In genomic region chr19:60872272-60872671, GRCm38 (mm10) we compare ENCODE assay signal across 18 mouse cellular contexts. TPM values are rescaled to one million over a fixed set of nuclear protein-coding genes. Genes with fewer than 3 reads are reported as not detected.
DNase-seq lines count a peak whose midpoint lies in the region; ATAC-seq and TF ChIP-seq lines count a peak whose summit lies in the region.
"Had no signal": no experiment of that assay in that cellular context is flagged by ENCODE, and none has a peak within 500 bp of the region (broad histone marks: within the 10 kb centered on the region; RNA-seq: fewer than 3 reads in every experiment).

No protein-coding gene starts in this region.

- no peaks in the 10 kb centered on the region for H3K9me3 ChIP-seq in lung, postnatal 0 days (ENCODE audit: low read length)
- no peaks in the 10 kb centered on the region for H3K9me3 ChIP-seq in liver, embryonic 12.5 days (replicated peaks)
- no peaks in the 10 kb centered on the region for H3K9me3 ChIP-seq in stomach, postnatal 0 days (ENCODE audit: control insufficient read depth, low read length)
- H3K9me3 ChIP-seq in limb, embryonic 10.5 days (replicated peaks), result no peaks in the 10 kb centered on the region
- no peaks in the 10 kb centered on the region for H3K9me3 ChIP-seq in hindbrain, embryonic 16.5 days (ENCODE audit: control insufficient read depth, low read length)
- H3K9me3 ChIP-seq: forebrain, embryonic 15.5 days; hindbrain, embryonic 10.5 days; neural tube, embryonic 13.5 days had no signal

- TF ChIP-seq EP300 in lung, postnatal 0 days (IDR thresholded peaks at IDR 0.05), result no peak
- no peak for TF ChIP-seq EP300 in stomach, postnatal 0 days (optimal IDR thresholded peaks at IDR 0.05)

- H3K27me3 ChIP-seq in lung, postnatal 0 days (replicated peaks; ENCODE audit: insufficient read depth, low read length), result no peaks in the 10 kb centered on the region
- no peaks in the 10 kb centered on the region for H3K27me3 ChIP-seq in liver, embryonic 12.5 days (replicated peaks)
- H3K27me3 ChIP-seq in stomach, postnatal 0 days (ENCODE audit: control insufficient read depth, insufficient read depth, low read length), result no peaks in the 10 kb centered on the region
- H3K27me3 ChIP-seq in limb, embryonic 10.5 days (ENCODE audit: low read depth, poor library complexity, severe bottlenecking), result no peaks in the 10 kb centered on the region
- no peaks in the 10 kb centered on the region for H3K27me3 ChIP-seq in hindbrain, embryonic 16.5 days (replicated peaks; ENCODE audit: control insufficient read depth, insufficient read depth, low read length)
- H3K27me3 ChIP-seq: forebrain, embryonic 15.5 days; neural tube, embryonic 13.5 days had no signal

- peak overlapping the region; percentile 20; the same call in 1 of the 2 replicates for H3K27ac ChIP-seq in lung, postnatal 0 days (ENCODE audit: low read length)
- H3K27ac ChIP-seq in liver, embryonic 12.5 days, result peak overlapping the region; percentile 96
- H3K27ac ChIP-seq in stomach, postnatal 0 days (replicated peaks), result peak overlapping the region; percentile 8; the same call in 1 of the 2 replicates
- no peak overlapping the region for H3K27ac ChIP-seq in limb, embryonic 10.5 days
- no peak overlapping the region for H3K27ac ChIP-seq in hindbrain, embryonic 16.5 days (ENCODE audit: low read depth, low read length)
- H3K27ac ChIP-seq: forebrain, embryonic 15.5 days; hindbrain, embryonic 10.5 days; macrophage; neural tube, embryonic 13.5 days had no signal

- no peak for ATAC-seq in lung, postnatal 0 days
- peak; percentile 80 for ATAC-seq in liver, embryonic 12.5 days
- ATAC-seq in stomach, postnatal 0 days (ENCODE audit: low FRiP score, low TSS enrichment), result no peak
- no peak for ATAC-seq in hindbrain, embryonic 16.5 days
- ATAC-seq: activated CD4-positive, CD25-positive, alpha-beta regulatory T cell, adult 4 months; CD4-positive, CD25-positive, alpha-beta regulatory T cell, adult 4 months; forebrain, embryonic 15.5 days had no signal

- H3K36me3 ChIP-seq in lung, postnatal 0 days (ENCODE audit: insufficient read depth, low read length), result peaks cover 10% of the 10 kb centered on the region; the same call in 1 of the 2 replicates
- peaks cover 55% of the 10 kb centered on the region for H3K36me3 ChIP-seq in liver, embryonic 12.5 days
- peaks cover 8% of the 10 kb centered on the region; the same call in 1 of the 2 replicates for H3K36me3 ChIP-seq in stomach, postnatal 0 days (ENCODE audit: control insufficient read depth, insufficient read depth, low read length)
- H3K36me3 ChIP-seq in limb, embryonic 10.5 days, result peaks cover 38% of the 10 kb centered on the region
- no peaks in the 10 kb centered on the region; the same call in 1 of the 2 replicates for H3K36me3 ChIP-seq in hindbrain, embryonic 16.5 days (ENCODE audit: control insufficient read depth, insufficient read depth, low read length)

- 14% methylated on average over 1 of the region's 1 CpGs for WGBS in lung, postnatal 0 days
- WGBS in liver, embryonic 12.5 days (ENCODE audit: insufficient replicate concordance), result 8% methylated on average over 1 of the region's 1 CpGs
- 53% methylated on average over 1 of the region's 1 CpGs for WGBS in stomach, postnatal 0 days
- WGBS in limb, embryonic 10.5 days, result 67% methylated on average over 1 of the region's 1 CpGs
- WGBS in hindbrain, embryonic 16.5 days, result 79% methylated on average over 1 of the region's 1 CpGs

- no peak for DNase-seq in lung, postnatal 0 days (ENCODE audit: low spot score)
- no peak for DNase-seq in lung, postnatal 10 days
- peak; percentile 63 for DNase-seq in c-Kit-negative CD71-positive TER-119-positive erythroid progenitor cells, embryonic 14.5 days (ENCODE audit: low read depth, low spot score)
- no peak for DNase-seq in stomach, postnatal 0 days (ENCODE audit: low spot score)
- DNase-seq in limb, embryonic 10.5 days (ENCODE audit: low spot score), result no peak
- DNase-seq in urinary bladder, postnatal 36 days (ENCODE audit: low spot score in 2 of 2), result no peak
- DNase-seq: adrenal gland, postnatal 36 days; cerebellum, adult 18-20 months; lung, adult 18-20 months; right cerebral cortex, postnatal 4 days had no signal

- H3K4me1 ChIP-seq in lung, postnatal 0 days (ENCODE audit: insufficient read depth, low read depth, low read length), result peaks cover 4% of the 10 kb centered on the region; the same call in 1 of the 2 replicates
- peaks cover 49% of the 10 kb centered on the region for H3K4me1 ChIP-seq in liver, embryonic 12.5 days
- 0 out of 2 replicates have a peak, but pooled peaks cover 4% of the 10 kb centered on the region for H3K4me1 ChIP-seq in stomach, postnatal 0 days (replicated peaks; ENCODE audit: control insufficient read depth, insufficient read depth)
- H3K4me1 ChIP-seq in limb, embryonic 10.5 days, result peaks cover 12% of the 10 kb centered on the region
- H3K4me1 ChIP-seq in hindbrain, embryonic 16.5 days (ENCODE audit: control insufficient read depth, insufficient read depth, low read depth, low read length), result peaks cover 8% of the 10 kb centered on the region

- H3K4me3 ChIP-seq in lung, postnatal 0 days (ENCODE audit: low read depth, low read length), result no peak overlapping the region
- H3K4me3 ChIP-seq in liver, embryonic 12.5 days, result peak overlapping the region; percentile 92
- no peak overlapping the region for H3K4me3 ChIP-seq in stomach, postnatal 0 days (ENCODE audit: low read depth, low read length)
- no peak overlapping the region for H3K4me3 ChIP-seq in limb, embryonic 10.5 days
- H3K4me3 ChIP-seq in hindbrain, embryonic 16.5 days (ENCODE audit: low read length), result no peak overlapping the region
- H3K4me3 ChIP-seq: forebrain, embryonic 15.5 days; hindbrain, embryonic 10.5 days; neural tube, embryonic 13.5 days had no signal

- no peak overlapping the region for H3K4me2 ChIP-seq in lung, postnatal 0 days (replicated peaks; ENCODE audit: low read depth, low read length)
- peak overlapping the region; percentile 76 for H3K4me2 ChIP-seq in liver, embryonic 12.5 days
- H3K4me2 ChIP-seq in stomach, postnatal 0 days (replicated peaks; ENCODE audit: low read depth), result no peak overlapping the region
- no peak overlapping the region for H3K4me2 ChIP-seq in hindbrain, embryonic 16.5 days (ENCODE audit: low read length)
- H3K4me2 ChIP-seq: forebrain, embryonic 15.5 days; neural tube, embryonic 13.5 days had no signal

- no peak overlapping the region for H3K9ac ChIP-seq in lung, postnatal 0 days (replicated peaks; ENCODE audit: low read depth)
- H3K9ac ChIP-seq in liver, embryonic 12.5 days, result peak overlapping the region; percentile 91
- H3K9ac ChIP-seq in stomach, postnatal 0 days (ENCODE audit: low read length), result no peak overlapping the region
- H3K9ac ChIP-seq in hindbrain, embryonic 16.5 days (ENCODE audit: low read depth, low read length), result no peak overlapping the region
- H3K9ac ChIP-seq: forebrain, embryonic 15.5 days; neural tube, embryonic 13.5 days had no signal

- no peak for TF ChIP-seq CTCF in lung, postnatal 0 days (IDR thresholded peaks at IDR 0.05)
- TF ChIP-seq CTCF in stomach, postnatal 0 days (IDR thresholded peaks at IDR 0.05; ENCODE audit: low read depth), result no peak

RNA-seq across cellular contexts. Expression of gene Prdx3, which starts 2.1 kb away (rescaled TPM):
- 103 and 105 TPM in 2 replicates for polyA plus RNA-seq in lung, postnatal 0 days (2015; fragmentation: Nextera tagmentation; extraction: Ambion mirVana)
- polyA plus RNA-seq in liver, embryonic 12.5 days (2016; fragmentation: Nextera tagmentation; extraction: Ambion mirVana), result 417 TPM in 2 replicates
- polyA plus RNA-seq in stomach, postnatal 0 days (2015; fragmentation: Nextera tagmentation; extraction: Ambion mirVana), result 123 and 127 TPM in 2 replicates
- polyA plus RNA-seq in limb, embryonic 10.5 days (2016; fragmentation: Nextera tagmentation; extraction: Ambion mirVana), result 76.3 and 98.9 TPM in 2 replicates
- polyA plus RNA-seq in hindbrain, embryonic 16.5 days (2015; fragmentation: Nextera tagmentation; extraction: Ambion mirVana), result 121 and 133 TPM in 2 replicates

RNA-seq across cellular contexts. Expression of gene Sfxn4, which starts 11.0 kb away (rescaled TPM):
- 3.7 and 4.4 TPM in 2 replicates for polyA plus RNA-seq in lung, postnatal 0 days (2015; fragmentation: Nextera tagmentation; extraction: Ambion mirVana)
- 1.7 and 1.8 TPM in 2 replicates for polyA plus RNA-seq in liver, embryonic 12.5 days (2016; fragmentation: Nextera tagmentation; extraction: Ambion mirVana)
- polyA plus RNA-seq in stomach, postnatal 0 days (2015; fragmentation: Nextera tagmentation; extraction: Ambion mirVana), result 2.2 and 2.8 TPM in 2 replicates
- 8.3 and 12.8 TPM in 2 replicates for polyA plus RNA-seq in limb, embryonic 10.5 days (2016; fragmentation: Nextera tagmentation; extraction: Ambion mirVana)
- polyA plus RNA-seq in hindbrain, embryonic 16.5 days (2015; fragmentation: Nextera tagmentation; extraction: Ambion mirVana), result 13.4 and 13.6 TPM in 2 replicates

RNA-seq across cellular contexts. Expression of gene Grk5, which starts 17.3 kb away (rescaled TPM):
- polyA plus RNA-seq in lung, postnatal 0 days (2015; fragmentation: Nextera tagmentation; extraction: Ambion mirVana), result 7.2 and 9.1 TPM in 2 replicates
- 1.2 and 1.5 TPM in 2 replicates for polyA plus RNA-seq in liver, embryonic 12.5 days (2016; fragmentation: Nextera tagmentation; extraction: Ambion mirVana)
- polyA plus RNA-seq in stomach, postnatal 0 days (2015; fragmentation: Nextera tagmentation; extraction: Ambion mirVana), result 1.0 and 1.1 TPM in 2 replicates
- polyA plus RNA-seq in limb, embryonic 10.5 days (2016; fragmentation: Nextera tagmentation; extraction: Ambion mirVana), result 1.4 and 1.6 TPM in 2 replicates
- polyA plus RNA-seq in hindbrain, embryonic 16.5 days (2015; fragmentation: Nextera tagmentation; extraction: Ambion mirVana), result 1.6 and 1.9 TPM in 2 replicates

Comparison
In these comparisons a context has a peak if more than half of its experiments do, and no peak if none do; other contexts are left out.
1. H3K27ac ChIP-seq: peak in lung, postnatal 0 days (single experiment), liver, embryonic 12.5 days (single experiment) and stomach, postnatal 0 days (single experiment); none in limb, embryonic 10.5 days (single experiment) and hindbrain, embryonic 16.5 days (single experiment).